Mouse (Mus musculus): ENCODE measurements around the gene Ankar.

Gene Ankar

DNA sequence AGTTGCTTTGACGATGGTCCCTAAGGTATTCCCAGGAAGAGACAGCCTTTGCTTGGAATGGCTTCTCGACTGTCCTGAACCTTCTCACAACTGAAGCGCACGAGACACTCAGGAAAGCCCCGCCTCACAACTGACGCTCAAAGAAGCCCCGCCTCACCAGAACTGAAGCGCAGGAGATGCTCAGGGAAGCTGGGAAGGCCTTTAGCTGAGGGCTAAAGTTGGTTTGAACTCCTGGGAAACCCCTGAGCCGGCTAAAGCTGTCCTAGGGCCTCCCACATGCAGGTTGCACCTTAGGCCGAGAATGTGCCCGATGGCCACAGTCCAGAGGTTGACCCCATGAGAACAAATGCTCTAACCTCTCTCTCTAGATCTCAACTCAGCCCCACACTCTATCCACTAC is at the start of gene Ankar:
TSS of gene Ankar (minus strand) at position 101 of the 400 bp plus-strand sequence.
- DNase-seq = no peak

DNA sequence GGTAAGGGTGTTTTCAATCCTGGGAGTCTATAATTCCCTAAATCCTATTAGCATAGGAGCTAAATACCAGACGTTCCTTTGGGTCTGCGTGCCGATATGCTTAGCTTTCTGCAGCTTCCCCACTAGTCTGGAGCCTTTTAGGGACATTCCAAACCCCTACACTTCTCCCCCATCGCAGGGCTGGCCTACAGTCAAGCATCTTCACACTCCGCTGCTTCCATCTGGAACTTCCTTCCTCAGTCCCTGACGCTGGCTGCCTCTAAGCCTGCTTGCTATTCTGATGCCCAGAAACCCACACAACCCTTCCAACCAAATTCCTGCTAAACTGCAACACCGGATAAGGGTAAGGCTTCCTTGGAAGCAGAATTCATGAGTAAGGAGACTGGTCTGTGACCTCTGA is 46.0 kb upstream of the Ankar start:
- no peak for DNase-seq

DNA sequence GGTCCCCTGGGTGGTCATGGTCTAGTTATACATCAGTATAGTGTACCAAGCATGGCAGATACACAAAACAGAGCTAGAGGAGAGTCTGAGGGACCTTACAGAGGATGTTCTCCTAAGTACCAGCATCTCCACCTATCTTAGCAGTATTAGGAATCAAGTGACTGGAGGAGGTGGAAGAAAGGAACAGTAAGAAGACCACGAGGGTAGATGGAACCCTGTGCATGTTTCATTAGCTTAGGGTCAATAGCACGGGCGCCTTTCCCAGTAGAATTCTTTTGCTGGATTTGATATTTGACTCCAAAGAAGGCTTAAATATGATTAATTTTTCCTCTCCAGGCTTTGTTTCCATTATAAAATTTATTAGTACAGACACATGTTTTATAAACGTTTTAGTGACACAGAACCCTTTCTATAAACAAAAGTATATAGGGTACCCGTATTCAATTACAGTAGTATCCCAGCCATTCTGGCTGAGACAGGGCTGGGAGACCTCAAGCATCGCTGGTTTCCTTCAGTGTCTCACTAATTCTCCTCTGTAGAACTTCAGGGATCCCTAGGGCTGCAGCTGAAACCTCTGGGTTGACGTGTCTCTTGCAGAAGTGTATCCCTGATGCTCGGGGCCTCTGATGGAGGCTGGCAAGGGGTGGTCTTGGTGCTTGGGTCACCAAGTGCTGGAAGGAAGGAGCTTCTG is 44.6 kb upstream of the Ankar start:
- DNase-seq = no peak

DNA sequence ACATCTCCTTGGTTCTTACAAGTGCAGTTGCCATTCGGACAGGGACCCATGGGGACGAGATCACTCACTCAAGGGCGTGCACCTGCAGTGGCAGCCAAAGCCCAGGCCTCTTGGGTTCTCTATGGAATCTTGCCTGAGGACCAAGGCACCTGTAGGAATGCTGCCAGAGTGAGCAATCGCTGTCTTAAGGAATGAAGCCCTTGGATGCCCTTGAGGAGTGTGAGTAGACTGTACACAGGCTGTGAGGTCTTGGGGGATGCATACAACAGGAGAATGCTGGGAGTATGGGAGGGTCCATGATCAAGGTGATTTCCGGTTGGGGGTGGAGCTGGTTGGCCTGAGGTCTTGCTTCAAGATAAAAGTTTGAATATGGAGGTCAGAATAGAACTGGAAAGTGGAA is 41.0 kb upstream of the Ankar start:
- DNase-seq = no peak

DNA sequence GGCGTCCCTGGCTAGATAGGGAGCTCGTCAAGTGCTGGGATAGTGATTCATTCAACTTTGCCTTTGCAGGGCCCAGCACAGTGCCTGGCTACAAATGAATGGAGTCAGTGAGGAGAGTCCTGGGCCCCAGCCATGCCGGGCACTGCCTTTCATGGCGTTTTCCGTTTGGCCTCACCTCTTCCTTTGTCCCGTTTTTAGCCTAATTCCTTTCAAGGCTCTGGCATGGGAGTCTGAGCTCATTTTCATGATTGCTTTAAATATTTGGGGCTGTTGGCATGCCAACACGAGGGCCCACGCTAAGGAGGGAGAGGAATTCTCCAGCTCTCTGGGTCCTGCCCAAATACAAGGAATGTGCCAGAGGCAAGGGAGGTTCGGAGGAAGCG is 39.3 kb upstream of the Ankar start:
- no peak for DNase-seq

DNA sequence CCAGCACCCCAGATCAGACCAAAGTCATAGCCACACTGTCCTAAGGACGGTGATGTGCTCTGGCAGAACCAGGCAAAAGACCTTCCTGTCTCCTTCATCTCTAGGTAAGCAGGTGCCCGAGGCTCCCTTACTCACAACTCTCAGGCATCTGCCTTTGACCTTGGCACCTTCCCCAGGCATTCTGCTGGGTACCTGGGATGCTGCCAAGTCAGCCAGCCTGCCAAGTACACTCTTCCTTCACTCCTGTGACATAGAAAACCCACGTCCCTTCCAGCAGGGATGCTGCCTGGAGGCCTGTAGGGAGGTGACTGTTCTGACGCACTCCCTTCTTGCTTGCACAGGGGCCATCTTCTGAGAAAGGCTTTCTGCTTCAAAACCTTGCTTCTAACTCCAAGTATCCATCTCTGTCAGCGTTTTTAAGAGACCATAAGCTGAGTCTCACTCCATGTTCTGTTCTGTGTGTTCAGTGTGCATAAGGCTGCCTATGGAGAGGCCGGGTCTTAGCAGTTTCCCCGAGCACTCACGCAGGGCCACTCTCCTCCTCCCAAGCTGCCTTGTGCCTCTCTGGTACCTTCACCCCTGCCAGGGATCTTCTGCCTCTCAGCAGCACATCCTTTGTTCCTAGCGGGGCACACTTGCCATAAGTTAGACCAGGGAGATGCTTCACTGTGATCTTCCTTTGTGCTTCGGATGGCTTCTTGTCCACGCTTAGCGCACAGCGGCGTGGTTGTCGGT is 38.7 kb upstream of the Ankar start:
- peak; percentile 69 for DNase-seq

DNA sequence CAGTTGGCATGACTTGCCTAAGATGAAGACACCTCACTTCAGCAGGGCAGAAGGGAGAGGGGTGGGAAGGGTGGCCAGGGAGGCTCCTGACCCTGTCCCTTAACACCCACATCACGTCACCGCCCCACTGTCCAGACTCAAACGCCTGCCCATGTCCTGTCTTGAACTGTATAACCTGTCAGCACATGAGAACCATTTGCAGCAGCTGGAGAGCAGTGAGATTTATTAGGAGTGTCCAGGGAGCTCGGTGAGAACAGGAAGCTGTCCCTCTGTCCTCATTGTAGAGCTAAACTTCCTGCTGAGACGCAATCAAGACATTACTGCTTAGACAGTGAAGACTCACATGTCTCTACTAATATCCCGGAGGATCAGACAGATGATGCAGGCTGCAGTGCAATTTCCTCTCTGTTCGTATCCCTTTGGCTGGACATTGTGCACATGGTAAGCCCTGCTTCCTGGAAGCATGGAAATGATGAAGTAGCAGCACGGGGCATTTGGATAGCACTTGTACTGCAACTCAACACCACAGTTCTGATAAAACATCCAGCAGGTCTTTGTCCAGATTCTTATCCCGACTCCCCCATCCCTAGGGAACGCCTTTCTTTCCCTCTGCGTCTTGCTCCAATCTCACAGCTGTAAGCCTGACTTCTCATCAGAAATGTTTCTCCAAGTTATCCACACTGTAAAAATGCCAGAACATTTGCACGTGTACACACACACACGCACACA is 36.2 kb upstream of the Ankar start:
- no peak for DNase-seq

DNA sequence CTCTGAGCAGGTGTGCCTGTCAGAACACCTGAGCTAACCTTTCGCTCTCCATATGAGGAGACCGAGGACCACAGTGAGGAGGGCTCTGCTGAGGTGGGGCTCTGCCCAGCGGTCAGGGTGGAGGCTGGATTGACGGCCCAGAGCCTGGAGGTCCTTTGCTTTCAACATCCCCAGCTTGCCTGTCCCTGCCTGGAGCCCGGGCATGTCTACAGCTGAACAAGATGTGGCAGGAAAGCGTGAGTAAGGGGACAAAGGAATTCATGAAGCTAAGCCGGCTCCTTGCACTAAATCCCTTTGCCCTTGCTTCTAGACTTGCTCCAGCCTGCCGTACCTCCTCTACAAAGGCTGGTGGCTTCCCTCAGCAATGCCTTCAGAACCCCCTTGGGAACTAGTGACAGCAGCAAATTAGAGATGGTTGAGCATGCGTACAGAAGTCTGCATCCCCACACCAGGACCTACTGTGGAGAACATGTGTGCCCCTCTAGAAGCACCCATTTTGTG is 32.9 kb upstream of the Ankar start:
- no peak for DNase-seq

DNA sequence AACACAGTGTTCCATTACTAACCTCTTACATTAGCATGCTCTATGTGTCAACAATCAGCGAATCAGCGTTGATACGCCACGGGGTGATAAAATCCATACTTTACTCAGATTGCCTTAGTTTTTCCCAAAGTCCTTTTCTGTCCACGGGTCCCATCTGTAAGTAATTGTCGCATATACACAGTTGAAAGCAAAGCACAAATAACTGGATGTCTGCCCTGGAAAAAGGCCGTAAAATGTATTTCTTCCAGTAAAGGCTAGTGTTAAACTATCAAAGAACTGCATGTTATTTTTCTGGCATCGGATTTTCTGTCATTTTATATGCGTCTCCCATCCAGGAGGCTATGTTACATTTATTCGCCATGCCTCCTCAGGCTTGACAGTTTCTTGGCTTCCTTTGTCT is 29.7 kb upstream of the Ankar start:
- DNase-seq = no peak

DNA sequence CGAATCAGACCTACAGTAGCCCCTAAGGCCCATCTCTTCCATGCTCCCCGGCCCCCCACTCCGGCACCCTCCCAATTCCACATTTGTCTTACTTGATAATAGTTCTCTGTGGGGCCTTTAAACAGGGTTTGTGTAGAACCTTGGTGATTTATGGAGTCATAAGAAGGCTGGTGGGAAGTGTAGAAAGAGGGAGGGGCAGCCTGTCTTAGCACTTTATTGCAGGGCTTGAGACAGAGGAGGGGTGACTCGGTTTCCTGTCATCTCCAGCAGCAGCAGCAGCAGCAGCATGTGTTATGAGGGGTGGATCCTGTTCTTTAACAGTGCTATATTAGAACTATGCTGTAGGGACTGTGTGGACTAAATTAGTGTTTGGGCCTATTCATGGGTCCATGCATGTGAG is 28.4 kb upstream of the Ankar start:
- DNase-seq = no peak

DNA sequence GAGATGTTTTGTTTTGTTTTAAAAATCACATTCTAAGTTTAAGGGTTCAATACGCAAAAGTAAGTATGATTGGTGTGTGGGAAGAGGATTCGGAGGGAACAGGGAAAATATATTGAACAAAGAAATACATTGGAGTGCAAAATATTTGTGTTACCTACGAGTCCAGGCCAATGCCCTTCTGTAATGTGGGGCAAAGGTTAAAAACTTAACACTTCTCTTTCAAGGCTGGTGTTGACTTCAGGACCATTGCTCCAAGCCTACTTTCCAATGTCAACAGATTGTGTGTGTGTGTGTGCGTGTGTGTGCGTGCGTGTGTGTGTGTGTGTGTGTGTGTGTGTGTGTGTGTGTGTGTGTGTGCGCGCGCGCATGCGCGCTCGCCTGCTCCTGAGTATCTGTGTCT is 25.6 kb upstream of the Ankar start:
- no peak for DNase-seq

DNA sequence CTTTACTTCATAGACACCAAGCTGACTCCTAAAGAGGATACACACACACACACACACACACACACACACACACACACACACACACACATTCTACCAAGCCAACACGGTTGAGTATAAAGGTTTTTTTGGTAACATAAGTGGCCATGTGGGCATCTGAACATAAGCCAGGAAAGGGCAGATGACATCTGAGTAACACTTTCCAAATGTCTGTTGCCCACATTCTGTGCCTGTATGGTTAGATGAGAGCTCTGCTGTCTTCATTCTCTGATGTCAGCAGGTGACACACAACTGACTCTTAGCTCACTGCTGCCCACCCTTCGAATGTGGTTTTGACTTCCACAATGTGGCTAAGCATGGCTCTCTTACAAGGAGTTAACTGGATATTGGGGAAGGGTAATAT is 24.0 kb upstream of the Ankar start:
- DNase-seq = no peak

DNA sequence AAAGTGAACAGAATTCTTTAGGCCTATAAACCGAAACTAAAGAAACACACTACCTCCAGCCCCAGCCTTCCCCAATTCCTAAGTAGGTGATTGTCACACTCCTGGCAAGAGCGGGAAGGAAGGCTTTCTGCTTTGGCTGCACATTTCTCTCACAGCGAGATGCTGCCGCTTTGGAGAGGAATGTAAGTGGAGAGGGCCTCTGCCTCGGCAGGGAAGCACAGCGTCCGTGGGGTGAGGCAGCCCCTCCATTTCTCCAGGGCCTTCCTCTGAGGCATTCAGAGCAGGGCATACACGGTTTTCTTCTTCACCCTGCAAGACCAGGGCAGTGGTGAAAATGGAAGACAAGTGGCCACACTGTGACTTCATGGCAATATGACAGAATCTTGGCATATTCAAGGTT is 22.3 kb upstream of the Ankar start:
- no peak for DNase-seq

DNA sequence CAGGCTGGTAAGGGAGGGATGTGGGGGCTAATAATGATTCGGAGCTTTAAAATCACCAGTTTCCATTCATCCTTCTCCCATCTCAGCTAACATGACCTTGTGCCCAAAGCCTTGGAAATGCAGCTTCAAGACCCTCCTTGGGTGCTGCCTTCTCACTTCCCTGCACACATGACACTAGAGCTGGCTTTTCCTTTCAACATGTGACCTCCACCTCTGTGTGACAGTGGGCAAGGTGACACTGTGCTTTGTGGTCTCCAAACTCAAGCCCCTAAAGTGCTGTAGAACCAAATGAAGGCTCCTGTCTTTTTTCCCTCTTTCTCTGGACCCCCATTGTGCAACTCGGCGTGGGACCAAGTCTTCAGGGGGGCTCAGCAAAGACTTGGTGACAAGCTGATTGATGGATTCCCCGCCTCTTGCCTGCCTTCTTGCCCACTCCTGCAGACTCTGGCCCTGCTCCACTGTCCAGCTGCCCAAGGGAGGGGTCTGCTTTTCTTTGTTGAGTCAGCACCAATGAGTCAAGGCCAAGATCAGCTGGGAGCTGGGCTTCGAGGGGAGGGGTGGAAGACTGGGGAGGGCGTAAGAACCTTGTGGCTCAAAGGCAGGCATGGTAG is 19.8 kb upstream of the Ankar start:
- DNase-seq = no peak

DNA sequence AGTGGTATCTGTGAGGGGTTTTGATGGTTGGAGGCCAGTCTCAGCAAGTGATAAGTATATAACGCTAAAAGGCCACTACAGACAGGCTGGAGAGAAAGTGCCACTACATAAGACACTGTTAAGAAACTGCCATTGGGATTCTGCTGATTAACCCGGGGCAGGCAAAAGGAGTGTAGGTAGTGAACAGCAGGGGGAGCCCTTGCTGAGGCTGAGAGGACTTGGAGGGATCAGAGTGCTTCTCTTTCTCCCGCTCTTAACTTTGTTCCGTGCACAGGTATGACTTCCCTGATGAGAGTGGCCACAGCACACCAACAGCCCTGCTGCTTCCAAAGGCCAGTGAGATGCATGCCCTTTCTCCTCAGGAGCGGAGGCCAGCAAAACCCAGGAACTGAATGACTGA is 18.5 kb upstream of the Ankar start:
- DNase-seq = peak; percentile 66

DNA sequence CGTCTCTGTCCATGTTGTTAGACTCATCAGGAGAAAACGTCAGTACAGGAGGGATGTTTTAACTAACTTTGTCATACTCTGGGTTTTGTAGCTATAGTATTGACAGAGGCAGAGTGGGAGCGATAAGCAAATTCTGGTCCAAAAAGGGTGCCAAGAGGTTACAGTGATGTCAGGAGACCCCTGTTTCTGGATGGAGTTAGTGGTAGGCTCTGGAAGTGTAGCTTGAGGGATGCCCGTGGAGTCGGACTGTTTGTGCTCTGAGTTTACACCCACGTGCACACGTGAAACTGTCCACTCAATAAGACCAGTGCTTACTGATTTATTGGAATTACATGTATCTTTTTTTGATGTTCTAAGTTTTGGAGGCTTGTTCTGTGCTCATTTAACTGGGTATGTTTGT is 17.2 kb upstream of the Ankar start:
- DNase-seq = no peak

DNA sequence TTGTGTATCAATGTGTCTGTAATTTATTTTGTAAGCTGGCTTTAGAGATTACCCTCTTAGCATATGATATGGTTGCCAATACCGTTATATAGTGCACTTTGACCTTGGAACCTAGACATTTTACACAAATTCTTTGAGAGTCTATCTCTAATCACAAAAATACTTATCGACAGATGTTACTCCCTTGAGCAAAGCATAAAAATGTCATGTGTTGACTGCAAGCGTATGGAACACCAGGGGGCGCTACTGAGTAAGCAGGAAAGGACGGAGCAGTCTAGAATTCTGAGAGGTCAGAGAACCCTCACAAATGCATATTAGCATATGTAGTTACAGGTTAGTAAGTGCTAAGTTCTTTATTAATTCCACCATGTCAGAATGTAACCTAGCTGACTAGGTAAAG is 16.5 kb upstream of the Ankar start:
- DNase-seq = peak; percentile 77

DNA sequence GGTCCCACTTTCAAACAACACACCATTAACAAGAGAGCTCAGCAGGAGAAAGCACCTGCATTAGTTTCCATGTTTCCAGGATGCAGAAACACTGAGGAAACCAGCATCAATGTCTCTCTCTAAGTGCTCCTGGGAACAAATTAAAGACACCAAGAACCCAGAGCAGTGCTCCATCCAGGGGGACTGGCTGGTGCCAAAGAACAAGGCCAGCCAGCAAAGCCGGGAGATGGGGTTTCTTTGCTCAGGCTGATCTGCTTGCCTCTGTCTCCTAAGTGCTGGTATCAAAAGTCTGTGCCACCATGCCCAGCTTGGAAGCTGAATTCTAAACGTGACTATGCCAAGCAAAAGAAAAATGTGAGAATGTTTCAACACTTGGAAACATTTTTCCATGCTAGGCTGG is 16.0 kb upstream of the Ankar start:
- no peak for DNase-seq

DNA sequence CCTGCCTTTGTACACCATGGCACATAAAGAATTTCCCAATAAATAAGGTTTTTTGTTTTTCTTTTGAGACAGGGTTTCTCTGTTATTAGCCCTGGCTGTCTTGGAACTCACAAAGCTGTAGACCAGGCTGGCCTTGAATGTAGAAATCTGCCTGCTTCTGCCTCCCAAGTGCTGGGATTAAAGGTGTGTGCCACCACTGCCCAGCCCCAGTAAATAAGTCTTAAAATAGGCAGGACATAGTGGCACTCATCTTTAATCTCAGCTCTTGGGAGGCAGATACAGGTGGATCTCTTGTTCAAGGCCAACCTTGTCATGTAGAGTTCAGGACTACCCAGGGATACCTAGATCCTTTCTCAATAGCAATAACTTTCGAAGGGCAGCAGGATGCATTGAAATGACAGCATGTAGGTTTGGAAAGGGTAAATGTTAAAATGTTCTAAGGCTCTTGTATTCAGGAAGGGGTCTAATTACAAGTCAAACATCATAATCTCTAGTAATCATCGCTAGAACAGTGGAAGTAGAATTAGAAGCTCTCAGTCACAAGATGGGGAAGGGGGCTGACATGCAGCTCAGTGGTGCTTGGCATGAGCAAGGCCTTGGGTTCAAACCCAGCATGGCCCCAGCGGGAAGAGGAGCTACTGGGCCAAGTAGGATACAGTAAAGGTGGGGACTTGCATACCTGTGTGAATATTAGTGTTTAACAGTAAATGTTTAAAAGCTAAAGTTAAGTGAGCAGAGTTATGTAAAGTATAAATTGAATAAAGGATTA is 15.4 kb upstream of the Ankar start:
- no peak for DNase-seq

DNA sequence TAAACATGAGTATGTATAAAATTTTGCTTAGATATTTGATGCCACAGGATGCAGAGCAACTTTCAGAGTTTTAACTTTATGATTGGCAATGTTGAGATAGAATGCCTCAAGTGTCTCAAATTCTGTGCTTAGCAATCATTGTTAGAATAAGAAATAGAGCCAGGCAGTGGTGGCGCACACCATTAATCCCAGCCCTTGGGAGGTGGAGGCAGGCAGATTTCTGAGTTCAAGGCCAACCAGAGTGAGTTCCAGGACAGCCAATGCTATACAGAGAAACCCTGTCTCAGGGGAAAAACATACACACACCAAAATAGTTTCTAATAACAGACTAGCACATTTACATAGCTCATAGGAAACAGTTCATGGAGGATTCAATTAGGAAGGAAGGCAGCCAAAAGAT is 14.7 kb upstream of the Ankar start:
- DNase-seq = no peak

DNA sequence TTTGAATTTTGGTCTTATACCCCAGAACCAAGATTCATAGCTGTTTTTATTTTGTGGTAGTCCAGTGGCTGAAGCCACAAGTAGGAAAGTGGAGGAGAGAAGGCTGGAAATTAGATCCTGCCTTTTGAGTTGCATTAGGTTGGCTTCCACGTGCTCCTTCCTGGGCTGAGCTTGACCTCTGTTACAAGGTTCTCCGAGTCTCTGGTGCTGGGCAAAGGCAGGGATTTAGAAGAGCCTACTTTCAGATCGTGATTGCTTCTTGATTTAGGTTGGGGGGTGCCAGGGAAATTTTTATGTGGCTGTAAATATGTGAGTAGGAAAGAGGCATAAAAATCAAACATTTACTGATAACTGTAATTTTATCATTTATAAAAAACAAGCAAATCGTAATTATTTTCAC is 14.2 kb upstream of the Ankar start:
- no peak for DNase-seq

DNA sequence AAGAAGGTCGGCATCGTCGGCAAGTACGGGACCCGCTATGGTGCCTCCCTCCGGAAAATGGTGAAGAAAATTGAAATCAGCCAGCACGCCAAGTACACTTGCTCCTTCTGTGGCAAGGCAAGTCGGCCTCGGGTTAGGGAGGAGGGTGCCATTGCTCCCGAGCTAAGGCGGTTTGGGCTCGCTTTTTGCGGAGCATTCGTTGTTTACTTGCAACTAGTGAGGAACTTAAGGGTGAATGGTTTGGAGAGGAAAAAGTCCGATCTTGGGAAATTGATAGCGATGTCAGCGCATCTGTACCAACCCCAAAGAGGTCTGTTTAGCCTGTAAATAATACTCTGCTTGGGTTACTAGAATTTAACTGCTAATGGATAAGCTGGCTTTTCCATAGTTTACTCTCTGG is 11.3 kb upstream of the Ankar start:
- DNase-seq = no peak

Measured in kidney, adult 18-20 months (tissue).